In the genomic region with DNA sequence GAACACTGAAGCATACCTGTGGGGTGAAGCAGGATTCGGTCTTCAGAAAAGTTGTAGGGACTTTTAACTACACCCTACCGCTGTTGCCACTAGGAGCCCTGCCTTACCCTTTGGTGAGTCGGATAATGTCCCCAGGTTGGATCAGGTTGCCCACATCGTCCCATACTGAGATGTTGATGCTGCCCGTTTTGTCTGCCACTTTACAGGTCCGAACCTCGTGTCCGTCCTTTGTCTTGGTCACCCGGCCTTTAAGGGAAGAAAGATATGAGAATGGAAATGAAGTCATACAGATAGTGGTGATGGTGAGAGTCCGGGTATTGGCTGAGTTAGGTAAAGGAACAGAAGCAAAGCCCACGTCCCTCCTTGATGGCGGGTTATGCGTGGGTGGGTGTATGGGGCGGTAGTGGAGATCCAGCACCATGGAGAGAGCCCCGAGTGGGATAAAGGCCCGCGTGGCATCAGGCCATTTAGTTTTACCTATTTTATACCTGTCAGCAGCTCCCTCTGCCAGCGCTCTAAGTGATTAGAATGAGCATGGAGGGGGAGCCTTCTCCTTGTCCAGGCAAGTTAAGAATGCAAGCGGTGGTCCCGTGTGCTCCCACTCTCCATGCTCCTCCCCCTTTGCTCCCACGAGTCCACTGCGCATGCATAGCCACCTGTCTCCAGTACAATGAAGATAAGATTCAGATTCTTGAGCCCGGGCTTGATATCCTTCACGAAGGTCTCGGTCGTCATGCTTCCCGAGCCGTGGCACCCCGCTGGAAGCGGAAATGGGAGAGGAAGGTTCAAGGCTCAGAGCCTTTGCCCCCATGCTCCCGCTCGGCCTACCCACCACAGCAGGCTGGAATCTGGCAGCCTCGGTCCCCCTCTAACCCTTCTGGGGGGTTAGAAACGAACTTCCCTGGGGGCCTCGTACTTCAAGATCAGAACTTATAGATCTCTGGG, we compare ENCODE assay signal across 8 mouse cellular contexts. TPM values are rescaled to one million over a fixed set of nuclear protein-coding genes. Genes with fewer than 3 reads are reported as not detected.
DNase-seq lines count a peak whose midpoint lies in the region; ATAC-seq and TF ChIP-seq lines count a peak whose summit lies in the region.

No protein-coding gene starts in this region.

- 9% methylated on average over 35 of the region's 35 CpGs for WGBS in cerebellum, adult 2 months
- 18% methylated on average over 35 of the region's 35 CpGs for WGBS in hindbrain, postnatal 0 days
- 18% methylated on average over 35 of the region's 35 CpGs for WGBS in limb, embryonic 13.5 days
- 16% methylated on average over 35 of the region's 35 CpGs for WGBS in midbrain, postnatal 0 days

- no peak for TF ChIP-seq CTCF in cerebellum, adult 2 months (IDR thresholded peaks at IDR 0.05; ENCODE audit: borderline replicate concordance, insufficient read depth, low read depth, low read length)
- TF ChIP-seq CTCF in C2C12 (IDR thresholded peaks at IDR 0.05; ENCODE audit: control insufficient read depth, insufficient read depth, insufficient read length) = no peak
- TF ChIP-seq CTCF in hindbrain, postnatal 0 days (IDR thresholded peaks at IDR 0.05; ENCODE audit: low read depth) = no peak
- peak; percentile 18; the same call in 1 of the 2 replicates for TF ChIP-seq CTCF in midbrain, postnatal 0 days (IDR thresholded peaks at IDR 0.05)

- H3K79me3 ChIP-seq in C2C12 (ENCODE audit: low read depth) = peaks cover 22% of the 10 kb centered on the region

- H3K27me3 ChIP-seq in cerebellum, adult 2 months (ENCODE audit: control insufficient read depth, insufficient read depth, low read length) = no peaks in the 10 kb centered on the region
- H3K27me3 ChIP-seq in C2C12 (ENCODE audit: control insufficient read depth, insufficient read depth, insufficient read length) = no peaks in the 10 kb centered on the region
- no peaks in the 10 kb centered on the region for H3K27me3 ChIP-seq in hindbrain, postnatal 0 days (ENCODE audit: insufficient read depth, low read length)
- no peaks in the 10 kb centered on the region for H3K27me3 ChIP-seq in limb, embryonic 13.5 days
- no peaks in the 10 kb centered on the region for H3K27me3 ChIP-seq in midbrain, postnatal 0 days (ENCODE audit: insufficient read depth, low read length)

- peaks cover 31% of the 10 kb centered on the region for H3K36me3 ChIP-seq in C2C12 (ENCODE audit: control insufficient read depth, insufficient read depth)
- H3K36me3 ChIP-seq in hindbrain, postnatal 0 days (ENCODE audit: insufficient read depth, low read length) = peaks cover 2% of the 10 kb centered on the region; the same call in 1 of the 2 replicates
- H3K36me3 ChIP-seq in limb, embryonic 13.5 days = peaks cover 33% of the 10 kb centered on the region
- peaks cover 7% of the 10 kb centered on the region; the same call in 1 of the 2 replicates for H3K36me3 ChIP-seq in midbrain, postnatal 0 days (ENCODE audit: insufficient read depth, low read length)

- H3K4me2 ChIP-seq in hindbrain, postnatal 0 days (ENCODE audit: low read depth, low read length) = peak overlapping the region; percentile 95
- peak overlapping the region; percentile 97 for H3K4me2 ChIP-seq in limb, embryonic 13.5 days (replicated peaks)
- H3K4me2 ChIP-seq in midbrain, postnatal 0 days (ENCODE audit: low read depth, low read length, poor library complexity, severe bottlenecking) = peak overlapping the region; percentile 66

- peak overlapping the region; percentile 82 for H3K9ac ChIP-seq in hindbrain, postnatal 0 days (replicated peaks; ENCODE audit: low read length)
- peak overlapping the region; percentile 79 for H3K9ac ChIP-seq in limb, embryonic 13.5 days
- peak overlapping the region; percentile 73 for H3K9ac ChIP-seq in midbrain, postnatal 0 days (replicated peaks; ENCODE audit: low read length, poor library complexity, severe bottlenecking)

- DNase-seq in cerebellum, adult 2 months = peak in 1 of 2 experiments; percentile 52
- DNase-seq in cerebellum, adult 9-10 months = no peak
- peak; percentile 69 for DNase-seq in embryo, embryonic 10.5 days (ENCODE audit: low spot score)
- DNase-seq in hindbrain, postnatal 0 days (ENCODE audit: low spot score) = peak; percentile 70
- peak; percentile 69 for DNase-seq in midbrain, postnatal 0 days (ENCODE audit: low spot score)
- DNase-seq in thymus, postnatal 36 days = peak; percentile 35 to 52

- peaks cover 47% of the 10 kb centered on the region for H3K79me2 ChIP-seq in C2C12 (ENCODE audit: control insufficient read depth, insufficient read depth)

- peak overlapping the region; percentile 79 for H3ac ChIP-seq in C2C12 (ENCODE audit: control insufficient read depth, insufficient read length, low read depth)

- H3K4me1 ChIP-seq in cerebellum, adult 2 months (ENCODE audit: control insufficient read depth, insufficient read depth, low read length) = peaks cover 16% of the 10 kb centered on the region
- peaks cover 20% of the 10 kb centered on the region for H3K4me1 ChIP-seq in hindbrain, postnatal 0 days (ENCODE audit: insufficient read depth, low read length)
- H3K4me1 ChIP-seq in limb, embryonic 13.5 days = peaks cover 36% of the 10 kb centered on the region
- peaks cover 20% of the 10 kb centered on the region for H3K4me1 ChIP-seq in midbrain, postnatal 0 days (ENCODE audit: insufficient read depth, low read length)

- peak overlapping the region; percentile 67 for H3K4me3 ChIP-seq in cerebellum, adult 2 months (replicated peaks; ENCODE audit: insufficient read depth, low read depth, low read length)
- peak overlapping the region; percentile 84 for H3K4me3 ChIP-seq in C2C12 (ENCODE audit: insufficient read depth, poor library complexity, severe bottlenecking)
- H3K4me3 ChIP-seq in hindbrain, postnatal 0 days (ENCODE audit: low read length) = peak overlapping the region; percentile 96
- peak overlapping the region; percentile 91 for H3K4me3 ChIP-seq in limb, embryonic 13.5 days
- H3K4me3 ChIP-seq in midbrain, postnatal 0 days (ENCODE audit: low read depth, low read length) = peak overlapping the region; percentile 57

- H3K9me3 ChIP-seq in hindbrain, postnatal 0 days (ENCODE audit: low read length) = no peaks in the 10 kb centered on the region
- no peaks in the 10 kb centered on the region for H3K9me3 ChIP-seq in limb, embryonic 13.5 days
- H3K9me3 ChIP-seq in midbrain, postnatal 0 days (ENCODE audit: low read length) = no peaks in the 10 kb centered on the region

- peak overlapping the region; percentile 17 for H3K27ac ChIP-seq in cerebellum, adult 2 months (ENCODE audit: insufficient read depth, low read length)
- peak overlapping the region; percentile 83 for H3K27ac ChIP-seq in hindbrain, postnatal 0 days
- H3K27ac ChIP-seq in limb, embryonic 13.5 days = peak overlapping the region; percentile 58
- H3K27ac ChIP-seq in midbrain, postnatal 0 days (ENCODE audit: low read depth, low read length) = peak overlapping the region; percentile 85

- ATAC-seq in hindbrain, postnatal 0 days = no peak
- no peak for ATAC-seq in limb, embryonic 13.5 days (ENCODE audit: low FRiP score, low read depth)
- peak; percentile 27; the same call in 1 of the 2 replicates for ATAC-seq in midbrain, postnatal 0 days (ENCODE audit: low FRiP score)

- no peak for TF ChIP-seq POLR2A in cerebellum, adult 2 months (IDR thresholded peaks at IDR 0.05; ENCODE audit: borderline replicate concordance, insufficient read depth, low read length)

RNA-seq across cellular contexts. Expression of a gene that starts 2.4 kb away (rescaled TPM):
- polyA plus RNA-seq in cerebellum, adult 2 months (2012; rRNA removed) = 78.9 and 83.6 TPM in 2 replicates
- polyA plus RNA-seq in C2C12 (2012; fragmentation: generic; extraction: Trizol) = 93.0 TPM
- 73.9 and 98.9 TPM in 2 replicates for total RNA-seq in hindbrain, postnatal 0 days (2014; rRNA removed)
- 135 and 140 TPM in 2 replicates for polyA plus RNA-seq in hindbrain, postnatal 0 days (2015; fragmentation: Nextera tagmentation; extraction: Ambion mirVana)
- 60.6 and 61.4 TPM in 2 replicates for polyA plus RNA-seq in limb, embryonic 13.5 days (2015; fragmentation: Nextera tagmentation; extraction: Ambion mirVana)
- total RNA-seq in midbrain, postnatal 0 days (2014; rRNA removed) = 63.1 and 82.0 TPM in 2 replicates
- polyA plus RNA-seq in midbrain, postnatal 0 days (2015; fragmentation: Nextera tagmentation; extraction: Ambion mirVana) = 145 and 157 TPM in 2 replicates

RNA-seq across cellular contexts. Expression of a gene that starts 2.6 kb away (rescaled TPM):
- polyA plus RNA-seq in cerebellum, adult 2 months (2012; rRNA removed) = 88.0 and 90.5 TPM in 2 replicates
- polyA plus RNA-seq in C2C12 (2012; fragmentation: generic; extraction: Trizol) = 34.0 TPM
- 98.1 and 105 TPM in 2 replicates for total RNA-seq in hindbrain, postnatal 0 days (2014; rRNA removed)
- polyA plus RNA-seq in hindbrain, postnatal 0 days (2015; fragmentation: Nextera tagmentation; extraction: Ambion mirVana) = 75.8 and 76.3 TPM in 2 replicates
- 42.3 and 43.3 TPM in 2 replicates for polyA plus RNA-seq in limb, embryonic 13.5 days (2015; fragmentation: Nextera tagmentation; extraction: Ambion mirVana)
- total RNA-seq in midbrain, postnatal 0 days (2014; rRNA removed) = 94.3 and 103 TPM in 2 replicates
- polyA plus RNA-seq in midbrain, postnatal 0 days (2015; fragmentation: Nextera tagmentation; extraction: Ambion mirVana) = 91.6 and 93.8 TPM in 2 replicates

RNA-seq across cellular contexts. Expression of a gene that starts 7.8 kb away (rescaled TPM):
- polyA plus RNA-seq in cerebellum, adult 2 months (2012; rRNA removed) = 0.13 TPM in 1 of 2 replicates, not detected in the other
- polyA plus RNA-seq in C2C12 (2012; fragmentation: generic; extraction: Trizol) = not detected
- total RNA-seq in hindbrain, postnatal 0 days (2014; rRNA removed) = 0.58 and 2.3 TPM in 2 replicates
- 0.55 and 0.66 TPM in 2 replicates for polyA plus RNA-seq in hindbrain, postnatal 0 days (2015; fragmentation: Nextera tagmentation; extraction: Ambion mirVana)
- 0.28 and 0.38 TPM in 2 replicates for polyA plus RNA-seq in limb, embryonic 13.5 days (2015; fragmentation: Nextera tagmentation; extraction: Ambion mirVana)
- total RNA-seq in midbrain, postnatal 0 days (2014; rRNA removed) = 0.16 and 0.61 TPM in 2 replicates
- 0.16 and 0.27 TPM in 2 replicates for polyA plus RNA-seq in midbrain, postnatal 0 days (2015; fragmentation: Nextera tagmentation; extraction: Ambion mirVana)

RNA-seq across cellular contexts. Expression of a gene that starts 31.9 kb away (rescaled TPM):
- 40.6 and 41.6 TPM in 2 replicates for polyA plus RNA-seq in cerebellum, adult 2 months (2012; rRNA removed)
- 35.9 TPM for polyA plus RNA-seq in C2C12 (2012; fragmentation: generic; extraction: Trizol)
- 38.8 and 39.5 TPM in 2 replicates for total RNA-seq in hindbrain, postnatal 0 days (2014; rRNA removed)
- polyA plus RNA-seq in hindbrain, postnatal 0 days (2015; fragmentation: Nextera tagmentation; extraction: Ambion mirVana) = 9.1 and 10.6 TPM in 2 replicates
- 11.7 and 12.9 TPM in 2 replicates for polyA plus RNA-seq in limb, embryonic 13.5 days (2015; fragmentation: Nextera tagmentation; extraction: Ambion mirVana)
- 43.6 and 49.1 TPM in 2 replicates for total RNA-seq in midbrain, postnatal 0 days (2014; rRNA removed)
- 7.8 and 9.9 TPM in 2 replicates for polyA plus RNA-seq in midbrain, postnatal 0 days (2015; fragmentation: Nextera tagmentation; extraction: Ambion mirVana)

RNA-seq across cellular contexts. Expression of a gene that starts 40.1 kb away (rescaled TPM):
- 115 and 117 TPM in 2 replicates for polyA plus RNA-seq in cerebellum, adult 2 months (2012; rRNA removed)
- polyA plus RNA-seq in C2C12 (2012; fragmentation: generic; extraction: Trizol) = 13.7 TPM
- total RNA-seq in hindbrain, postnatal 0 days (2014; rRNA removed) = 26.9 and 42.1 TPM in 2 replicates
- polyA plus RNA-seq in hindbrain, postnatal 0 days (2015; fragmentation: Nextera tagmentation; extraction: Ambion mirVana) = 50.8 and 52.1 TPM in 2 replicates
- polyA plus RNA-seq in limb, embryonic 13.5 days (2015; fragmentation: Nextera tagmentation; extraction: Ambion mirVana) = 14.8 and 15.3 TPM in 2 replicates
- 42.8 and 53.2 TPM in 2 replicates for total RNA-seq in midbrain, postnatal 0 days (2014; rRNA removed)
- polyA plus RNA-seq in midbrain, postnatal 0 days (2015; fragmentation: Nextera tagmentation; extraction: Ambion mirVana) = 51.7 and 56.4 TPM in 2 replicates

Comparison
In these comparisons a context has a peak if more than half of its experiments do, and no peak if none do; other contexts are left out.
1. H3K27ac ChIP-seq: peak in every context shown above with its lines; median percentile 85 in midbrain, postnatal 0 days; 83 in hindbrain, postnatal 0 days; 58 in limb, embryonic 13.5 days; 17 in cerebellum, adult 2 months.